Mouse (Mus musculus) T-helper 2 cell (primary cell): Measurements from ENCODE around the gene Phc2.

Experiments used
- in situ Hi-C: fragments of 300-600 bp; cut with MboI, MseI; formaldehyde crosslinking; loops from one replicate; pipeline ENCODE4 v1.15.1; 2025; ENCODE audit warnings: high pct_unique_total_duplicates

The Phc2 gene

DNA sequence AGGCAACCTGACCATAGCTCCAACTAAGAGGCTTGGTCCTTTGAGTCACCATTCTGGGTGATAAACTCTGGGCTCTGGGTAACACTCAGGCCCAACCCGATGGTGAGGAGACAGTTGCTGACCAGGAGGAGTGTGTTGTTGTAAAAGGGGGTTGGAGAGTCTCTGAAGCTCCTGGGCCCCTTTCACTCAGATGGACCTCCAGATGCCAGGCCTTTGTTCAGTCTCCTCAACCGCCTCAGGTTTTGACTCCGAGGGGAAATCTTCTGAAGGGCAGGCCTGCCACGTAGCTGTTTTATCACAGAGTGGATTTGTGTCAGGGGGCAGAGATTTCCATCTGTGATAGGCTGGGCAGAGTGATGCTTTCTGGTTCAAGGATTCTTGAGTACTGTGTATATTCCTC is 61.8 kb downstream of the Phc2 start:
- in situ Hi-C loops, result loop anchor here (10.0 kb wide), 2 partner anchors 139 to 859 kb away; partner anchors contain the start of genes Fam167b and Lck

- in situ Hi-C loops, result loop anchor here (10.0 kb wide), 2 partner anchors 138 to 858 kb away; partner anchors contain the start of genes Fam167b and Lck
These were observed 62.2 kb downstream of the Phc2 start for GRCm38 (mm10) chr4:128716731-128717130.

GRCm38 (mm10) chr4:128720110-128720509 is 65.6 kb downstream of the Phc2 start:
- in situ Hi-C loops, result loop anchor here (10.0 kb wide), 1 partner anchor 1125 kb away; no protein-coding TSS in a partner anchor

- in situ Hi-C loops, result loop anchor here (10.0 kb wide), 1 partner anchor 1124 kb away; no protein-coding TSS in a partner anchor
These were observed 66.7 kb downstream of the Phc2 start for GRCm38 (mm10) chr4:128721061-128721648.

GRCm38 (mm10) chr4:128721761-128722160 is 67.3 kb downstream of the Phc2 start:
- in situ Hi-C loops, result loop anchor here (10.0 kb wide), 1 partner anchor 1123 kb away; no protein-coding TSS in a partner anchor

DNA sequence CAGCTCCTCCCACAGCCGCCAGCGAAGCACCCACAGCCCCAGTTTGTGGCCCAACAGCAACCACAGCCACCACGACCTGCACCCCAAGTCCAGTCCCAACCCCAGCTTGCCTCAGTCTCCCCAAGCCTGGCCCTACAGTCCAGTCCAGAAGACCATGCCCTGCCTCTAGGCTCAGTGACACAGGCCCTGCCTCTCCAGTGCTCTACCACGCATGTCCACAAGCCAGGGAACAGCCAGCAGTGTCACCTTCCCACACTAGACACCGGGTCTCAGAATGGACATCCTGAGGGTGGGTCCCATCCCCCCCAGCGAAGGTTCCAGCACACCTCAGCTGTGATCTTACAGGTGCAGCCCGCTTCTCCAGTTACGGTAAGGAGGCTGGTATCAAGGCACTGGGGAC is 68.4 kb downstream of the Phc2 start:
- in situ Hi-C loops, result loop anchor here (10.0 kb wide), 1 partner anchor 1122 kb away; no protein-coding TSS in a partner anchor

- in situ Hi-C loops, result loop anchor here (10.0 kb wide), 1 partner anchor 1121 kb away; no protein-coding TSS in a partner anchor
These were observed 68.9 kb downstream of the Phc2 start for GRCm38 (mm10) chr4:128723431-128723830.

DNA sequence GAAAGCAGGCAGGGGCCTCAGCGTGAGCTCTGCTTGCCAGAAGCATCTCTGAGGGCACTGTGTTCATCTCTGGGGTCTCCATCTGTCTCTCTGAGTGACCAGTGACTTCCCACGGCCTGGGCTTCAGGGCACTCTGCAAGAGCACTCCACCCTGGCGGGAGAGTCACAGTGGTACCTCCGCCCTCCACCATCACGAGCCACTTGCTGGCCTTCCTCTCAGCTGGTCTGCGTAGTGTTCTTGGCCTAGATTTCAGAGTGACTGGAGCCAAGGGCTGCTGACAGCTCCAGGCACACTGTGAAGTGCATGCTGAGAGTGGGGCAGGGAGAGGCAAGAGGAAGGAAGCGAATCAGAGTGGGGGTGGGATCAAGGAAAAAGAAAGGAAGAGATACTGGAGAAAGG is 69.6 kb downstream of the Phc2 start:
- in situ Hi-C loops, result loop anchor here (10.0 kb wide), 1 partner anchor 1121 kb away; no protein-coding TSS in a partner anchor

DNA sequence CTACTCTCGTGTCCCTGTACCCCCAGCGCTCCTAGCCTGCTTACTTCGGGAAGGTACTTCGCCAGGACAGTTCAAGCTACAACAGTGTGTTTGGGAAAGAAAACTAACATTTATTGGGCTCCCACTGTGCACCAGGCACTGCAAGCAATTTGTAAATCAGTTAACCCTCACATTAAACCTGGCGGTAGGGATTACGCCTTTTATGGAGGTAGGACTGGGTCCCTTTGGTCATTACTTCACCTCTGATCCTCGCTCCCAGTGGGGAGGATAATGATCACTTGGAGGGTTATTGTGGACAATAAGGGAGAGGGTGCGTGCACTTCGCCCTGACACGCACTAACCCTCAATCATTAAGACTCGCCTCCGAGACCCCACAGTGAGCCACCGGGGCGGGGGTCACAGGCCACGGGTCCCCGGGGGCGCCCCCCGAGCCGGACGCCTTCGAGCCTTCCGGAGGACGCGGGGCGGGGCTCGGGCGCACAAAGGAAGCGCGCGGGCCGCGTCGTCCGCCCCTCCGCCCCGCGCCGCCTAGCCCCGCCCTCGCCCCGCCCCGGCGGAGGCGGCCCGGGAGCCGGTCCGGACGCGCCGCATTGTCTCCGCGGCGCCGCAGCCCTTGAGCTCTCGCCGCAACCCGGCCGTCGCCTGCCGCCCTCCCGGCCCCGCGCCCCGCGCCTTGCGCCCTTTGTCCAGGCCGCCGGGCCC is 72.7 kb downstream of the Phc2 start:
- in situ Hi-C loops, result loop anchor here (10.0 kb wide), 1 partner anchor 1118 kb away; no protein-coding TSS in a partner anchor

DNA sequence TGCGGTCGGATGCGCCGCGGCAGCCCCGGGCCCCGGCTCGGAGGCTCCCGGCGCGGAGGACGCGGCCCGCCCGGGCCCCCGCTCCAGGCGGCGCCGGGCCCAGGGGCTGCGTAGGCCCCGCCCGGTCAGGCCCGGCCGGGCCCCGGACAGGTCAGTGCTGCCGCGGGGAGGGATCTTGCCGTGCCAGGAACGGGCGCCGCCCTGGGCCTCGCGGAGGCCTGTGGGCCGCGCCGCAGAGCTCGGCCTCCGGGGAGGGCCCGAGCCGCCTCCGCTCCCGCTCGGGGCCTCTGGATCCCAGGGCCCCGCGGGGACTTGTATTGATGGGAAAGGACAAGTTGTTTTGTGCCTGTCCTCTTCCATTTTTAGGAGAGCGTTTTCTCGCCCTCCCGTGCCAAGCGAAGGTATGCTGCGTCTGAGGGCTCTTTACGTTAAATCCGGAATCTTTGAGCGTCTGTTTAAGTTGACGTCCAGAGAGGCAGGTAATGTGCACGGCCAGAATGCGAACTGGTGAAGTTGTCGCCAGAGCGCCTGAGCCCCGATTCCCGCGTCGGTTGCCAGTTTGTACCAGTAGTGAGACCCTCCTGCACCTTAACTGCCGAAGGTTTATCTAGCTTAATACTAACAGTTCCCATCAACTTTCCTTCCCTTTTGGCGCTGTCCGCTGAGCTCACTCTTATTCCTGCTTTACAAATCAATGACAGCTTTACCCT is 73.4 kb downstream of the Phc2 start:
- in situ Hi-C loops, result loop anchor here (10.0 kb wide), 1 partner anchor 1117 kb away; no protein-coding TSS in a partner anchor

DNA sequence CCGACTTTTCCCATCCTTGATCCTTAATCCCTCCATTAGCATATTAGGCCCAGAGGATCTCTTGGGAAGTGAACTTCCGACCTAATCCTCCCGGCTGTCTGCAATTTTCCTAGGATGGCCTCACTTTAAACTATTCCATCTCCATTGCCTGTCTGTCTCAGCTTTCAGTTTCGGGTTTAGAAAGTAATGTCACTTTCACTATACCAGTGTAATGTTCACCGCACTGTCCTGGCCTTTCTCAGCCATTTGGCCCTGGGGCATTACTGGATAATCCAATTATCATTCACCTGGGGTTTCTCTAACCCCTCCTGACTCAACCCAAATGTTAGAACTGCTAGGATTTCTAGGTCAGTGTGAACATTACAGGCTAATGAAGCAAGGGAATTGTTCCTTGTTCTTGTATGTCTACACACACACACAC is 73.9 kb downstream of the Phc2 start:
- in situ Hi-C loops, result loop anchor here (10.0 kb wide), 1 partner anchor 1116 kb away; no protein-coding TSS in a partner anchor

DNA sequence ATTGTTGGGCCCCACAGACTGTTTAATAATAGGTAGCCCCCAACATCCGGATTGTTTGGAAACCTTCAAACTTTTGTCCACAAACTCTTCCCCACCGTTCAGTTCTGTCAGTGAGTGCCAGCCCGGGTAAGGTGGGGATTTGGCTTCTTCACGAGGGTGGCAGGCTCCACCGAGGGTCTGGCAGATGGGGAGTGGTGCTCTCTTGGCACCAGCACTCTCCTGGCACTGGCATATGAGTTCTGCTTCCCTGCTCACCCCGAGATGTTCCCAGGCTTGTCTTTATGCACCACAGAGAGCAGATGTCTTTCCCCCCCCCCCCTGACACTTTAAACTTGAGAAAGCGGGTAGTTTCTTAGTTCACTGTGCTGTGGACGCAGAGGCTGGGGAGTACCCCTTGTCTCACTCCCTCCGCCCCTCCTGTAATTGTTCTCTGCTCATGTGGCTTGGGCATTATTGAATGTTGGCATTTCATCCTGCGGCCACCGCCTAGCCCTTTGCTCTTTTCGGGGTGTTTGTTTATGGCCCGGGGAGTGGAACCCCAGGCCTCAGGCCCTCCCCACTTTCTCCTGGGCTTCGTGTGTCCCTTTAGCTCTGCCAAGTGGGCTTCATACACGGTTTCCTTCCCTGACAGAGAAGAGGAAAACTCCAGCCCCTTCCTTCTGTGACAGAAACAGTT is 74.7 kb downstream of the Phc2 start:
- in situ Hi-C loops, result loop anchor here (10.0 kb wide), 1 partner anchor 1116 kb away; no protein-coding TSS in a partner anchor

- in situ Hi-C loops, result loop anchor here (10.0 kb wide), 1 partner anchor 1115 kb away; no protein-coding TSS in a partner anchor
These were observed 75.2 kb downstream of the Phc2 start for GRCm38 (mm10) chr4:128729709-128730037.

DNA sequence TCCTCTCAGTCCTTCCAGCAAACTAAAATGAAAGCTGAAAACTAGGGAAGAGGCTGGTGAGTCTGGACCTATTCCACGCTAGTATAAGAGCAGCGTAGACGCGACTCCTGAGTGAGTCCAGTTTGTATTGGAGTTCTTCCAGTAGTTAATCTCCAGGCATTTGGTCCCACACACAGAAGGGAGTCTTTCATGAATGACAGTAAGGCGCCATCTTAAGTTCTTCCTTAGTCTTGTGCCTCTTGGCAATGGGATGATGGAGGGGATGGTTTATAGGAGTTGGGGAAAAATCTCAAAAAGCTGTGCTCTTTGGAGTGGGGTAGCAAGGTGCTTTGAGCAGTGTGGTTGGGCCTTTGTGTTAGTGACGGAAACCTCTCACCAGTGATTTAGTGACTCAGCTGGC is 75.8 kb downstream of the Phc2 start:
- in situ Hi-C loops, result no loop called here

DNA sequence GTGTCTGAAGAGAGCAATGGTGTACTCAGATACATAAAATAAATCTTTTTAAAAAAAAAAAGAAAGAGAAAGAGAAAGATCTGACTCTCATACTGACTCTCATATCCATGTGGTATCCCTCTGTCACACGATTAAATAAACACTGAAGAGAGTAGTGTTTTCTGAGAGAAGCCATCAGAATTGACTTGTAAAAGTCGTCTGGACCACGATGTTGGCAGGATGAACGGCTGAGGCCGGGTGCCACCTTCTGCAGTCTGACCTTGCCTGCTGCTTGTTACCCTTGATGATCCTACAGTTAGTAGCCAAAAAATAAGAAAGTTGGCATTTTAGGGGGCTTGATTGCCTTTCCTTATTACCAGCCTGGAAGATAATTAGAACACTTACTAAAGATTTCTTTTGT is 78.3 kb downstream of the Phc2 start:
- in situ Hi-C loops, result no loop called here

DNA sequence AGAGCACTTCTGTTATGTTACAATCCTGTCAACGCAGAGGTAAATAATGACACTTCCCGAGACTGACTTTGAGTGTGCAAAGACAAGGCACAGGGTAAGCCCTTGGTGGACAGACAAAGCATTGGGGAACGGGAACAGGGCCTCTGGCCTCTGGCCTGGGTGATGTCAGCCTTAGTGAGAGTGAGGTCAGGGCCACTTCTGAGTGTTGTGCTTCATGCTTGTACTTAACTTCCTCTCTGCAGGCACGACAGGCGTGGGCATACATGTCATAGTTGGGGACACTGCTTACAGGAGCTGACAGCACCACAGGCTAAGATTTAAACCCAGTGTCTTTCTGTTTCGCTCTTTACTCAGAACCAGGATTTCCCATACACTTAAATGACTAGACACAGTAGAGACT is 79.0 kb downstream of the Phc2 start:
- in situ Hi-C loops, result no loop called here

- in situ Hi-C loops, result no loop called here
These were observed 79.7 kb downstream of the Phc2 start for GRCm38 (mm10) chr4:128734217-128734616.

- in situ Hi-C loops, result no loop called here
These were observed 80.5 kb downstream of the Phc2 start for GRCm38 (mm10) chr4:128734721-128735671.

DNA sequence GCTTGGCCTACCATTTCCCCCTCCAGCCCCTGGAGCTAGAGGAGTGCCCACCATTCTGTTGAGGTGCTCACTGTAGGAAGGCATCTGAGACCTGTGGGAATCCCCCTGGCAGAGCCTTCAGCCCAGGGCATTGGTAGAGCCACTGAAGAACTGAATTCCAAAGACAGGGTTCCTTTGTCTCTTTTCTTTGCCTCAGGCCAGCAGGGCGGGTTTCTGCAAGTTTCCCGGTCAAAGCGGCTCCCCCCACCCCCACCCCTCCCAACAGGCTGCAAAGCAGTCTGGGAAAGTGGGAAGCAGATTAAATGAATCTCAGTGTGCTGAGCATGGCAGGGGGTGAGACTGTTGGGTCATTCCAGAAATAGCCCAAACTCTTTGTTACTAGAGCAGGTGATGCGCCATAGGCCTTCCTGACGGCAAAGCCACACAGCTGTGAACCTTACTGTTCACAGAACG is 82.7 kb downstream of the Phc2 start:
- in situ Hi-C loops, result no loop called here
